Mouse (Mus musculus): ENCODE measurements around the gene Ppia. TPM values are rescaled to one million over a fixed set of nuclear protein-coding genes. Genes with fewer than 3 reads are reported as not detected.

The Ppia gene
- total and polyA plus RNA-seq, 3 experiments: 298 to 328 (median 304) TPM

- under 1% methylated on average over 43 of the region's 43 CpGs for WGBS
- no peaks in the 10 kb centered on the region for H3K36me3 ChIP-seq (ENCODE audit: control insufficient read depth, insufficient read depth, low read length)
- intact Hi-C loops (cut with DNase I): loop anchor here (1.0 kb wide), 1 partner anchor 15 kb away; no protein-coding TSS in a partner anchor
- TF ChIP-seq EP300 (IDR thresholded peaks at IDR 0.05; ENCODE audit: insufficient read depth, low read depth, low read length): no peak
- TF ChIP-seq POLR2A (IDR thresholded peaks at IDR 0.05; ENCODE audit: insufficient read depth, low read depth, low read length): no peak
- TF ChIP-seq CTCF (IDR thresholded peaks at IDR 0.05): no peak
- peak overlapping the region; percentile 96 for H3K4me3 ChIP-seq
- H3K4me1 ChIP-seq (ENCODE audit: control insufficient read depth, insufficient read depth, low read length): peaks cover 6% of the 10 kb centered on the region
- H3K27ac ChIP-seq: peak overlapping the region; percentile 64
- peaks cover 2% of the 10 kb centered on the region; the same call in 1 of the 2 replicates for H3K79me2 ChIP-seq (replicated peaks; ENCODE audit: control insufficient read depth, insufficient read depth, low read length)
- peak overlapping the region; percentile 90 for H3K9ac ChIP-seq (ENCODE audit: low read depth, low read length)
- H3K27me3 ChIP-seq (ENCODE audit: control insufficient read depth, insufficient read depth, low read length): no peaks in the 10 kb centered on the region
- DNase-seq: peak in 1 of 2 experiments; percentile 56
Measured at GRCm38 (mm10) chr11:6389483-6389921, 25.7 kb upstream of the Ppia start.

DNA sequence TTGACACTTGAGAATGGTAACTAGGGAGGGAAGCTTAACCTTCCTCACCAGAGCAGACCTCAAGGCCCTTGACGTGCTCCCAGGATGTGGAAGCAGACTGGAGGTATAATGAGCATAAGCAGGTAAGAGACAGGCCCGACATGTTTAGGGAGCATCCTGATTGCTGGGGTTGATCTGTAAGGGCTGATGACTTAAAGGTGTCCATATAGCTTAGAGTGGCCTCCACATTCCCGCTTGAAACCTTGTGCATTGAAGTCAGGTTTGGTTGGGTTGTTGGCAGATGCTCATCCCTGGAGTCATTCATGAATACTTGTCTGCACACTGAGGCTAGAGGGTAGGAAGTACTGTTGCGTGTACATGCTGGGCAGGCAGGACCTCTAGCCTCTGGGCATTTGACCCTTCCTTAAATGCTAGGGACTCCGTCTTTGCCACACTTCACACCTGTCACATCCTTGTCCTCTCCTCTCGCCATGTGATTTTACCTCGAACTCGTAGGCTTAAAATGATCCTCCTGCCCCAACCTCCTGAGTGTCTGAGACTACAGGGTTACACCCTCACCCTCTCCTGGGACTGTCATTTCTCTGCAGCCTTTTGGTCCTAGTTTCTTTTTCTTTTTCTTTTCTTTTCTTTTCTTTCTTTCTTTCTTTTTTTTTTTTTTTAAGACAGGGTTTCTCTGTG lies 24.7 kb upstream of the Ppia start:
- WGBS: 83% methylated on average over 8 of the region's 8 CpGs
- Histone ChIP-seq H3K4me1 (ENCODE audit: control insufficient read depth, insufficient read depth, low read length) (peaks cover 6% of the 10 kb centered on the region), H3K4me3 (no peak overlapping the region; the same call in 1 of the 2 replicates), H3K79me2 (replicated peaks; ENCODE audit: control insufficient read depth, insufficient read depth, low read length) (peaks cover 2% of the 10 kb centered on the region; the same call in 1 of the 2 replicates), H3K27me3 (ENCODE audit: control insufficient read depth, insufficient read depth, low read length) (no peaks in the 10 kb centered on the region), H3K27ac (no peak overlapping the region), H3K36me3 (ENCODE audit: control insufficient read depth, insufficient read depth, low read length) (no peaks in the 10 kb centered on the region), H3K9ac (ENCODE audit: low read depth, low read length) (no peak overlapping the region; the same call in 1 of the 2 replicates)
- intact Hi-C loops (cut with DNase I): no loop called here
- no peak for DNase-seq
- no peak for TF ChIP-seq CTCF (IDR thresholded peaks at IDR 0.05)
- no peak for TF ChIP-seq POLR2A (IDR thresholded peaks at IDR 0.05; ENCODE audit: insufficient read depth, low read depth, low read length)
- TF ChIP-seq EP300 (IDR thresholded peaks at IDR 0.05; ENCODE audit: insufficient read depth, low read depth, low read length): no peak

DNA sequence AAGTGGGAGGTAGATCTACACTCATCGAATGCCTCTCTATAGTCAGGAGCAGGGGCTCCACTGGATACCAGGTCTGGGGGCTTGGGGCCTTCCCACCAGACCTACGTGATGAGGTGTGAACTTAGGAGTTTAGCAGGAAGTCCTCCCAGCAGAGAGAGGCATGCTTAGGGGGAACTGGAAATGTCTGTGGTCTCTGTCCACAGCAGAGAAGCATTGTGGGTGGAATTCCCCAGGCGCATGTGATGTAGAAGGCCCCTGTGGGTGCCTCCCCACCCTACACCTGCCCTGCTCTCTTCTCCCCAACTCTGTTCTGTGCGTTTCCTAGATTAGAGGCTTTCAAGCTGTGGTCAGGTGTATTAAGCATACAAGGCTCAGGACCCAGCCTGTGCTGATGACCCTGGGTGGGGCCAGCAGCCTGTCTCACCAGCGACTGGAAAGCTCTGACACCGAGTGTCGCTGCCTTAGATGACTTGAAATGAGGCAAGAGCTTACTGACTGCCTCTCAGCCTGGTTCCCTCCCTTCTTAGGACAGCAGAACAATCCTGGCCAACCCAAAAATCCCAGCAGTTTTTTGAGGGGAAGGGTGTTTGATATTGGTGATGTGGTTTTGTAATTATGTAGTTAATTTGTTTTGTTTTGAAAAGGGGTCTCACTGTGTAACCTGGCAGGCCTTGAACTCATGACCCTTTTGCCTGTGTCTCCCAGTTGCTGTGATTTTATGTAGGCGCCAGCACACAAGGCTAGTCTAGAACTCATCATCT lies 23.5 kb upstream of the Ppia start:
- H3K27ac ChIP-seq: no peak overlapping the region
- peaks cover 6% of the 10 kb centered on the region for H3K4me1 ChIP-seq (ENCODE audit: control insufficient read depth, insufficient read depth, low read length)
- TF ChIP-seq EP300 (IDR thresholded peaks at IDR 0.05; ENCODE audit: insufficient read depth, low read depth, low read length) (no peak), CTCF (IDR thresholded peaks at IDR 0.05) (no peak), POLR2A (IDR thresholded peaks at IDR 0.05; ENCODE audit: insufficient read depth, low read depth, low read length) (no peak)
- H3K79me2 ChIP-seq (replicated peaks; ENCODE audit: control insufficient read depth, insufficient read depth, low read length): peaks cover 2% of the 10 kb centered on the region; the same call in 1 of the 2 replicates
- DNase-seq: peak in 1 of 2 experiments; percentile 49
- H3K27me3 ChIP-seq (ENCODE audit: control insufficient read depth, insufficient read depth, low read length): no peaks in the 10 kb centered on the region
- H3K9ac ChIP-seq (ENCODE audit: low read depth, low read length): no peak overlapping the region
- no peaks in the 10 kb centered on the region for H3K36me3 ChIP-seq (ENCODE audit: control insufficient read depth, insufficient read depth, low read length)
- 80% methylated on average over 8 of the region's 8 CpGs for WGBS
- H3K4me3 ChIP-seq: no peak overlapping the region
- intact Hi-C loops (cut with DNase I): no loop called here

- no peaks in the 10 kb centered on the region for H3K27me3 ChIP-seq (ENCODE audit: control insufficient read depth, insufficient read depth, low read length)
- WGBS: 56% methylated on average over 6 of the region's 6 CpGs
- H3K36me3 ChIP-seq (ENCODE audit: control insufficient read depth, insufficient read depth, low read length): no peaks in the 10 kb centered on the region
- DNase-seq: no peak
- H3K4me3 ChIP-seq: no peak overlapping the region
- H3K79me2 ChIP-seq (replicated peaks; ENCODE audit: control insufficient read depth, insufficient read depth, low read length): peaks cover 2% of the 10 kb centered on the region; the same call in 1 of the 2 replicates
- no peak overlapping the region for H3K27ac ChIP-seq
- H3K9ac ChIP-seq (ENCODE audit: low read depth, low read length): no peak overlapping the region
- intact Hi-C loops (cut with DNase I): no loop called here
- H3K4me1 ChIP-seq (ENCODE audit: control insufficient read depth, insufficient read depth, low read length): peaks cover 6% of the 10 kb centered on the region
- TF ChIP-seq CTCF (IDR thresholded peaks at IDR 0.05) (no peak), EP300 (IDR thresholded peaks at IDR 0.05; ENCODE audit: insufficient read depth, low read depth, low read length) (no peak), POLR2A (IDR thresholded peaks at IDR 0.05; ENCODE audit: insufficient read depth, low read depth, low read length) (no peak)
Measured at GRCm38 (mm10) chr11:6392857-6393256, 22.4 kb upstream of the Ppia start.

GRCm38 (mm10) chr11:6393866-6394265 lies 21.4 kb upstream of the Ppia start:
- no peak for DNase-seq
- no peak for TF ChIP-seq EP300 (IDR thresholded peaks at IDR 0.05; ENCODE audit: insufficient read depth, low read depth, low read length)
- TF ChIP-seq POLR2A (IDR thresholded peaks at IDR 0.05; ENCODE audit: insufficient read depth, low read depth, low read length): no peak
- TF ChIP-seq CTCF (IDR thresholded peaks at IDR 0.05): no peak
- peaks cover 2% of the 10 kb centered on the region; the same call in 1 of the 2 replicates for H3K79me2 ChIP-seq (replicated peaks; ENCODE audit: control insufficient read depth, insufficient read depth, low read length)
- H3K27me3 ChIP-seq (ENCODE audit: control insufficient read depth, insufficient read depth, low read length): no peaks in the 10 kb centered on the region
- H3K4me3 ChIP-seq: no peak overlapping the region
- H3K36me3 ChIP-seq (ENCODE audit: control insufficient read depth, insufficient read depth, low read length): no peaks in the 10 kb centered on the region
- no peak overlapping the region for H3K9ac ChIP-seq (ENCODE audit: low read depth, low read length)
- H3K4me1 ChIP-seq (ENCODE audit: control insufficient read depth, insufficient read depth, low read length): peaks cover 6% of the 10 kb centered on the region
- no peak overlapping the region for H3K27ac ChIP-seq
- 17% methylated on average over 1 of the region's 1 CpGs for WGBS
- intact Hi-C loops (cut with DNase I): no loop called here
